Comparison of ENCODE assay signal across 8 mouse cellular contexts in genomic region chr2:92059481-92060220, GRCm38 (mm10). TPM values are rescaled to one million over a fixed set of nuclear protein-coding genes. Genes with fewer than 3 reads are reported as not detected.
DNase-seq lines count a peak whose midpoint lies in the region; ATAC-seq and TF ChIP-seq lines count a peak whose summit lies in the region.

No protein-coding gene starts in this region.

- H3K27ac ChIP-seq in hindbrain, embryonic 12.5 days, result peak overlapping the region; percentile 74

- no peaks in the 10 kb centered on the region for H3K36me3 ChIP-seq in G1E (replicated peaks)
- no peaks in the 10 kb centered on the region for H3K36me3 ChIP-seq in hindbrain, embryonic 12.5 days

- peaks cover 41% of the 10 kb centered on the region for H3K27me3 ChIP-seq in G1E (ENCODE audit: insufficient read depth, low read length)
- H3K27me3 ChIP-seq in hindbrain, embryonic 12.5 days, result peaks cover 52% of the 10 kb centered on the region

- WGBS in hindbrain, embryonic 12.5 days, result under 1% methylated on average over 62 of the region's 63 CpGs

- TF ChIP-seq CTCF in G1E (IDR thresholded peaks at IDR 0.05; ENCODE audit: low read depth, low read length), result no peak

- peak overlapping the region; percentile 99 for H3K4me2 ChIP-seq in hindbrain, embryonic 12.5 days (replicated peaks)

- DNase-seq in G1E (ENCODE audit: low spot score), result no peak
- peak; percentile 88 for DNase-seq in cerebellum, adult 9-10 months
- peak; percentile 62 to 68 for DNase-seq in frontal cortex, postnatal 14 days (ENCODE audit: low spot score in 2 of 2)
- peak; percentile 74 to 77 for DNase-seq in layer of hippocampus, postnatal 14 days (ENCODE audit: low spot score in 2 of 2)
- DNase-seq in lung, postnatal 14 days, result peak; percentile 41
- DNase-seq in retina, adult 2 months (ENCODE audit: low read depth, low spot score), result peak; percentile 53
- peak; percentile 49 for DNase-seq in urinary bladder, adult 2 months (ENCODE audit: low spot score)

- peak overlapping the region; percentile 46; the same call in 1 of the 2 replicates for H3K4me3 ChIP-seq in G1E (ENCODE audit: low read depth, low read length)
- H3K4me3 ChIP-seq in hindbrain, embryonic 12.5 days, result peak overlapping the region; percentile 69

- H3K9me3 ChIP-seq in G1E (replicated peaks), result peaks cover 3% of the 10 kb centered on the region; the same call in 1 of the 2 replicates
- H3K9me3 ChIP-seq in hindbrain, embryonic 12.5 days (replicated peaks), result no peaks in the 10 kb centered on the region

- H3K9ac ChIP-seq in hindbrain, embryonic 12.5 days, result peak overlapping the region; percentile 74

- no peak for ATAC-seq in G1E (ENCODE audit: extremely low read depth, insufficient number of reproducible peaks, low FRiP score, poor library complexity, severe bottlenecking)
- peak; percentile 78 for ATAC-seq in hindbrain, embryonic 12.5 days (ENCODE audit: low FRiP score)

- H3K4me1 ChIP-seq in G1E (ENCODE audit: insufficient read depth, low read depth, low read length), result peaks cover 18% of the 10 kb centered on the region
- peaks cover 20% of the 10 kb centered on the region for H3K4me1 ChIP-seq in hindbrain, embryonic 12.5 days

RNA-seq across cellular contexts. Expression of gene Phf21a, which starts 33.3 kb away (rescaled TPM):
- 76.2 and 76.4 TPM in 2 replicates for total RNA-seq in G1E (2014; fragmentation: Nextera tagmentation)
- total RNA-seq in G1E (2017), result 22.3 and 26.8 TPM in 2 replicates
- polyA plus RNA-seq in G1E (2012), result 8.8 and 10.5 TPM in 2 replicates
- polyA plus RNA-seq in hindbrain, embryonic 12.5 days (2016; fragmentation: Nextera tagmentation; extraction: Ambion mirVana), result 40.4 and 41.4 TPM in 2 replicates
- 10 to 100 TPM; 81.7 to 90.1 TPM for total RNA-seq in layer of hippocampus, postnatal 14 days (2021)
- polyA plus RNA-seq in urinary bladder, adult 2 months (2012; rRNA removed), result 27.1 and 49.9 TPM in 2 replicates

RNA-seq across cellular contexts. Expression of gene Creb3l1, which starts 35.3 kb away (rescaled TPM):
- 2.5 and 2.8 TPM in 2 replicates for total RNA-seq in G1E (2014; fragmentation: Nextera tagmentation)
- 1.4 and 1.5 TPM in 2 replicates for total RNA-seq in G1E (2017)
- polyA plus RNA-seq in G1E (2012), result 1.1 and 1.4 TPM in 2 replicates
- polyA plus RNA-seq in hindbrain, embryonic 12.5 days (2016; fragmentation: Nextera tagmentation; extraction: Ambion mirVana), result 2.1 and 2.9 TPM in 2 replicates
- total RNA-seq in layer of hippocampus, postnatal 14 days (2021), result 1 to 10 TPM; 5.9 to 8.0 TPM
- 4.9 and 15.4 TPM in 2 replicates for polyA plus RNA-seq in urinary bladder, adult 2 months (2012; rRNA removed)
